Mouse (Mus musculus) lung, postnatal 25 days (tissue): ENCODE results near the gene Hdc.
"Not testable (repeated sequence)": the region's sequence is repeated elsewhere in the genome, so short reads cannot be mapped to it uniquely, and the experiment has no call there.

Experiments used
- DNase-seq: peaks from one replicate; pipeline ENCODE4 v3.0.0; 2022; ENCODE audit warnings: low spot score

Hdc gene

GRCm38 (mm10) chr2:126619249-126619704 is at the start of gene Hdc:
Gene Hdc (minus strand): TSS chr2:126619299.
- peak; percentile 44 for DNase-seq

GRCm38 (mm10) chr2:126668621-126669252 is 49.6 kb upstream of the Hdc start:
- DNase-seq: no peak

- DNase-seq: no peak
Observed at GRCm38 (mm10) chr2:126665984-126666383, 46.9 kb upstream of the Hdc start.

GRCm38 (mm10) chr2:126663481-126663880 is 44.4 kb upstream of the Hdc start:
- peak; percentile 49 for DNase-seq

GRCm38 (mm10) chr2:126652929-126653328 is 33.8 kb upstream of the Hdc start:
- no peak for DNase-seq

GRCm38 (mm10) chr2:126647762-126648161 is 28.7 kb upstream of the Hdc start:
- peak; percentile 23 for DNase-seq

GRCm38 (mm10) chr2:126646461-126646860 is 27.4 kb upstream of the Hdc start:
- DNase-seq: no peak

- no peak for DNase-seq
Observed at GRCm38 (mm10) chr2:126644768-126645167, 25.7 kb upstream of the Hdc start.

- DNase-seq: no peak
Observed at GRCm38 (mm10) chr2:126640298-126640697, 21.2 kb upstream of the Hdc start.

GRCm38 (mm10) chr2:126635939-126636823 is 17.1 kb upstream of the Hdc start:
- peak; percentile 56 for DNase-seq

- no peak for DNase-seq
Observed at GRCm38 (mm10) chr2:126633165-126633564, 14.1 kb upstream of the Hdc start.

GRCm38 (mm10) chr2:126628455-126628995 is 9.4 kb upstream of the Hdc start:
- no peak for DNase-seq

GRCm38 (mm10) chr2:126623138-126623537 is 4.0 kb upstream of the Hdc start:
- no peak for DNase-seq

GRCm38 (mm10) chr2:126622455-126622854 is 3.4 kb upstream of the Hdc start:
- DNase-seq: no peak

- no peak for DNase-seq
Observed at GRCm38 (mm10) chr2:126618470-126619179, 474 bp downstream of the Hdc start.

GRCm38 (mm10) chr2:126615355-126615754 is 3.7 kb downstream of the Hdc start:
- DNase-seq: no peak

- not testable (repeated sequence) for DNase-seq
Observed at GRCm38 (mm10) chr2:126609600-126609999, 9.5 kb downstream of the Hdc start.

- DNase-seq: no peak
Observed at GRCm38 (mm10) chr2:126607553-126608203, 11.4 kb downstream of the Hdc start.

- no peak for DNase-seq
Observed at GRCm38 (mm10) chr2:126606688-126607062, 12.4 kb downstream of the Hdc start.

GRCm38 (mm10) chr2:126606061-126606687 is 12.9 kb downstream of the Hdc start:
- DNase-seq: no peak

- no peak for DNase-seq
Observed at GRCm38 (mm10) chr2:126601918-126602600, 17.0 kb downstream of the Hdc start.
